Comparison of ENCODE assay signal across 8 mouse cellular contexts in the genomic region with DNA sequence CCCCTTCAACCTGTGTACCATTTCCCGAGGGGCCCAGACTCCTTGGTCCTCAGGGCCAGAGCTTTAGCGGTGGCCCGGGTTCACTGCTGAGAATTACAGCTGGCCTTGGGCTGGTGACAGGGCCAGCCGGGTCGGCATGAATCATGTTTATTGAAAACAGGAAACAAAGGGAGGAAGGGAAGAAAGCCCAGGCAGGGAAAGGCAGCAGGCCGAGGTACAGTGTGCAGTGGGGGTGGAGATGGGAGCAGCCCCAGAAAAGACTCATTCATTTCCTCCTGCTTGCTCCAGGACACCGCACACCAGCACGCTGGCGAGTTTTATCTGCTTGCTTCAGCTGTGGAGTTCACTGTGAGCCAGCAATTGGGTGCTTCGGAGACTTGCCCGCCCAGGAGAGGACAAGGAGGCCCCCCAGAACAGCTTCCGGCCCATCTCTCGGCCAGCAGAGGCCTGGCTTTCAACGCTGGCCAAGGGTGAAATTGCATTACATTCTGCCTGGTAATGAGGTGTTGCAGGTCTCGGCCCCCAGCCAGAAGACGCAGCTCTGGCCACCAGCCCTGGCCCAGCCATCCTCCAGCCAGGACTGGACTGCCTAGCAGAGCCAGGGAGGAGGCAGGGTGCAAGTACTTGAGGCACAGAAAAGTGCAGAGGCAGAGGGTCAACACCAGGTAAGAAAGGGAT. TPM values are rescaled to one million over a fixed set of nuclear protein-coding genes. Genes with fewer than 3 reads are reported as not detected.
A peak's percentile ranks its signal among the peaks of the same experiment; 100 is the strongest.
DNase-seq lines count a peak whose midpoint lies in the region; ATAC-seq and TF ChIP-seq lines count a peak whose summit lies in the region.

No protein-coding gene starts in this region.

- H3K9ac ChIP-seq in intestine, embryonic 14.5 days (ENCODE audit: low read length): 0 out of 2 replicates have a peak overlapping the region, but pooled peaks have one; percentile 5
- no peak overlapping the region for H3K9ac ChIP-seq in intestine, embryonic 16.5 days (ENCODE audit: low read depth, low read length)

- H3K27ac ChIP-seq in intestine, embryonic 14.5 days (ENCODE audit: low read depth): no peak overlapping the region
- no peak overlapping the region for H3K27ac ChIP-seq in intestine, embryonic 16.5 days (ENCODE audit: low read length)
- no peak overlapping the region for H3K27ac ChIP-seq in cerebellum, adult 2 months (ENCODE audit: insufficient read depth, low read length)
- no peak overlapping the region for H3K27ac ChIP-seq in gastrocnemius, adult 2 months

- no peak overlapping the region for H3K4me2 ChIP-seq in intestine, embryonic 14.5 days (ENCODE audit: low read length)
- H3K4me2 ChIP-seq in intestine, embryonic 16.5 days (ENCODE audit: low read depth, low read length): no peak overlapping the region

- no peaks in the 10 kb centered on the region for H3K27me3 ChIP-seq in intestine, embryonic 14.5 days (replicated peaks; ENCODE audit: control insufficient read depth, insufficient read depth, low read length)
- no peaks in the 10 kb centered on the region for H3K27me3 ChIP-seq in intestine, embryonic 16.5 days (replicated peaks; ENCODE audit: control insufficient read depth, insufficient read depth, low read length)
- no peaks in the 10 kb centered on the region for H3K27me3 ChIP-seq in cerebellum, adult 2 months (ENCODE audit: control insufficient read depth, insufficient read depth, low read length)

- H3K9me3 ChIP-seq in intestine, embryonic 14.5 days (ENCODE audit: control insufficient read depth, low read length): no peaks in the 10 kb centered on the region
- no peaks in the 10 kb centered on the region for H3K9me3 ChIP-seq in intestine, embryonic 16.5 days (ENCODE audit: control insufficient read depth, low read length)

- no peak for DNase-seq in intestine, embryonic 14.5 days (ENCODE audit: low spot score)
- DNase-seq in cerebellum, adult 2 months: peak; percentile 73 to 75
- peak; percentile 48 for DNase-seq in gastrocnemius, adult 2 months
- peak; percentile 5 to 30 for DNase-seq in kidney, postnatal 36 days
- DNase-seq in lung, postnatal 10 days: peak; percentile 75
- DNase-seq in yolk sac, embryonic 10.5 days (ENCODE audit: low spot score): peak; percentile 20
- no peak for DNase-seq in spleen, adult 18-20 months

- 24% methylated on average over 16 of the region's 16 CpGs for WGBS in intestine, embryonic 14.5 days
- 29% methylated on average over 16 of the region's 16 CpGs for WGBS in intestine, embryonic 16.5 days
- 8% methylated on average over 16 of the region's 16 CpGs for WGBS in cerebellum, adult 2 months

- no peak for TF ChIP-seq POLR2A in cerebellum, adult 2 months (IDR thresholded peaks at IDR 0.05; ENCODE audit: borderline replicate concordance, insufficient read depth, low read length)

- H3K4me3 ChIP-seq in intestine, embryonic 14.5 days (ENCODE audit: low read depth, low read length): no peak overlapping the region
- no peak overlapping the region for H3K4me3 ChIP-seq in intestine, embryonic 16.5 days (ENCODE audit: low read length)
- H3K4me3 ChIP-seq in cerebellum, adult 2 months (replicated peaks; ENCODE audit: insufficient read depth, low read depth, low read length): no peak overlapping the region
- H3K4me3 ChIP-seq in gastrocnemius, adult 2 months: no peak overlapping the region

- peaks cover 5% of the 10 kb centered on the region for H3K4me1 ChIP-seq in intestine, embryonic 14.5 days (replicated peaks; ENCODE audit: control insufficient read depth, insufficient read depth, low read length)
- H3K4me1 ChIP-seq in intestine, embryonic 16.5 days (ENCODE audit: control insufficient read depth, insufficient read depth, low read length): 0 out of 2 replicates have a peak, but pooled peaks cover 3% of the 10 kb centered on the region
- peaks cover 22% of the 10 kb centered on the region for H3K4me1 ChIP-seq in cerebellum, adult 2 months (ENCODE audit: control insufficient read depth, insufficient read depth, low read length)

- no peak for TF ChIP-seq CTCF in cerebellum, adult 2 months (IDR thresholded peaks at IDR 0.05; ENCODE audit: borderline replicate concordance, insufficient read depth, low read depth, low read length)
- no peak for TF ChIP-seq CTCF in gastrocnemius, adult 2 months (IDR thresholded peaks at IDR 0.05)

- intact Hi-C loops in gastrocnemius, adult 2 months (cut with DNase I): no loop called here

- no peak for ATAC-seq in intestine, embryonic 14.5 days (replicated peaks; ENCODE audit: low FRiP score, low TSS enrichment, low read depth)
- ATAC-seq in intestine, embryonic 16.5 days: no peak

- no peaks in the 10 kb centered on the region for H3K36me3 ChIP-seq in intestine, embryonic 14.5 days (ENCODE audit: control insufficient read depth, insufficient read depth, low read length)
- H3K36me3 ChIP-seq in intestine, embryonic 16.5 days (ENCODE audit: control insufficient read depth, insufficient read depth, low read length): no peaks in the 10 kb centered on the region

RNA-seq across cellular contexts. Expression of a gene that starts 18.8 kb away (rescaled TPM):
- 0.18 and 0.23 TPM in 2 replicates for polyA plus RNA-seq in intestine, embryonic 14.5 days (2014; fragmentation: Nextera tagmentation; extraction: Ambion mirVana)
- polyA plus RNA-seq in intestine, embryonic 16.5 days (2015; fragmentation: Nextera tagmentation; extraction: Ambion mirVana): 0.06 and 0.28 TPM in 2 replicates
- 13.6 and 15.3 TPM in 2 replicates for polyA plus RNA-seq in cerebellum, adult 2 months (2012; rRNA removed)
- not detected for total RNA-seq in gastrocnemius, adult 2 months (2021)

Comparison
In these comparisons a context has a peak if more than half of its experiments do, and no peak if none do; other contexts are left out.
1. DNase-seq: peak in cerebellum, adult 2 months (2 of 2), gastrocnemius, adult 2 months (single experiment), kidney, postnatal 36 days (2 of 2), lung, postnatal 10 days (single experiment) and yolk sac, embryonic 10.5 days (single experiment); none in intestine, embryonic 14.5 days (single experiment) and spleen, adult 18-20 months (0 of 2).
2. RNA of a gene that starts 18.8 kb away (polyA plus RNA-seq): 13.6 to 15.3 TPM in cerebellum, adult 2 months; 0.06 to 0.28 TPM in intestine, embryonic 16.5 days and 0.18 to 0.23 TPM in intestine, embryonic 14.5 days; every median in the first group is over 10 times any median in the second.